Mouse (Mus musculus): ENCODE measurements around the gene Mpnd. TPM values are rescaled to one million over a fixed set of nuclear protein-coding genes. Genes with fewer than 3 reads are reported as not detected.

Mpnd gene
- polyA plus RNA-seq, 1 experiment = 188 TPM

DNA sequence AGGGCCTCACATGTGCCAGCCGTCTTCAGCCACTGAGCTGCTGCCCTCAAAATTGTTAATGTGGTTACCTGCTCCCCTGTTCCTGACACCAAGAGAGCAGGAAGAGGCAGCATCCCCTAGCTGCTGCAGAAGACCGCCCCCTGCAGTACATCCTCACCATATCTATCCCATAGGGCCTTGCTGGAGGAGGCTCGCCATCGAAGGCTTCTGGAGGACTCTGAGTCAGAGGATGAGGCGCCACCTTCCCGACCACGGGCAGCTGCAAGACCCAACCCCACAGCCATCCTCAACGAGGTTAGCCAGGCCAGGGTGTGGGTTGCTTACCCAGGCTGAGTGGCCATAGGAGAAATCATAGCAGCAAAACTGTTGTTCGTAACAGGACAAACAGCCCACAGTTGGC lies 40.5 kb upstream of the Mpnd start:
- no peak overlapping the region for H3K4me3 ChIP-seq (ENCODE audit: control insufficient read depth, insufficient read depth, low read length)
- DNase-seq = no peak
- peaks cover 16% of the 10 kb centered on the region for H3K36me3 ChIP-seq (ENCODE audit: control insufficient read depth, insufficient read depth, low read length)
- H3K4me1 ChIP-seq (replicated peaks; ENCODE audit: control insufficient read depth, insufficient read depth, low read length) = peaks cover 2% of the 10 kb centered on the region
- H3K27me3 ChIP-seq (ENCODE audit: control insufficient read depth, insufficient read depth, low read length) = peaks cover under 1% of the 10 kb centered on the region; the same call in 1 of the 2 replicates
- H3K27ac ChIP-seq (ENCODE audit: control insufficient read depth, insufficient read depth, low read length) = no peak overlapping the region
- 82% methylated on average over 9 of the region's 9 CpGs for whole genome bisulfite sequencing
- TF ChIP-seq POLR2A (IDR thresholded peaks at IDR 0.05; ENCODE audit: control insufficient read depth, extremely low read depth, insufficient read depth, low read length, poor library complexity) = no peak
- no peak for TF ChIP-seq CTCF (IDR thresholded peaks at IDR 0.05; ENCODE audit: borderline replicate concordance, control insufficient read depth, extremely low read depth, insufficient read depth, low read length, poor library complexity)

DNA sequence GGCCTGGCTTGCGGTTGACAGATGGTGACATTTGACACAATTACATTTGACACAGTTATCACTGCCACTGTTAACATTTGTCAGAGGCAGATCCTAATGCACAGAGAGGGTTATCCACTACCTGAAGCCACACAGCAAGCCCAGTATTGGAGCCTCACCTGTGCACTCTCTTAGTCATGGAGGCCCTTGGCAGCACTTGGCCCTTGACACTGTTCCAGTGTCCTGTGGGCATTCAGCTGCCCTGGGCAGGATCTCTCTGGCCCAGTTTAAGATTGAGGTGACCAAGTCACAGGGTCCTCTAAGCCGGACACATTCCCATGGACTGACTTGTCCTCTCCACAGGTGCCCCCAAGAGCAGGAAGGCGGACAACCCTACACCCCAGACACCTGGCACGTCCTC lies 38.3 kb upstream of the Mpnd start:
- Histone ChIP-seq H3K4me3 (ENCODE audit: control insufficient read depth, insufficient read depth, low read length) (no peak overlapping the region), H3K27ac (ENCODE audit: control insufficient read depth, insufficient read depth, low read length) (no peak overlapping the region), H3K36me3 (ENCODE audit: control insufficient read depth, insufficient read depth, low read length) (peaks cover 16% of the 10 kb centered on the region), H3K27me3 (ENCODE audit: control insufficient read depth, insufficient read depth, low read length) (peaks cover 7% of the 10 kb centered on the region; the same call in 1 of the 2 replicates), H3K4me1 (replicated peaks; ENCODE audit: control insufficient read depth, insufficient read depth, low read length) (no peaks in the 10 kb centered on the region)
- no peak for DNase-seq
- no peak for TF ChIP-seq CTCF (IDR thresholded peaks at IDR 0.05; ENCODE audit: borderline replicate concordance, control insufficient read depth, extremely low read depth, insufficient read depth, low read length, poor library complexity)
- 98% methylated on average over 4 of the region's 4 CpGs for WGBS

DNA sequence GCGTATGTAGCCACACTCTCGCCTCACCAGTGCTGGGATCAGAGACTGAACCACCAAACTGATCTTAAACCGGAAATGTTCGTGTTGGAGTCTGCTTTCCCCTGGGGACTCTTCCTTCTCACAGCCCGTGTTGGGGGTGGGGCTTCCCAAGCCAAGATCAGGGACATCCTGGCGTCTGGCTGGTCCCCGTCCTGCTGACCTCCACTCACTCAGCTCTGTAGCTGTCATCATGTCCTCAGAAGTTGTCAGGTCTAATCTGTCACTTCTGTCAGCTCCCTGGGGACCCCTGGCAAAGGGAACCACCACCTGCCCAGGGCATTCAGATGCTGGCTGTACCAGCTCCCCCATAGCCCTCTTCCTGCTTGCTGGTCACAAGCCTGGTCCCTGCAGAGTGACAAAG lies 37.3 kb upstream of the Mpnd start:
- Histone ChIP-seq H3K4me1 (replicated peaks; ENCODE audit: control insufficient read depth, insufficient read depth, low read length) (no peaks in the 10 kb centered on the region), H3K36me3 (ENCODE audit: control insufficient read depth, insufficient read depth, low read length) (peaks cover 16% of the 10 kb centered on the region), H3K4me3 (ENCODE audit: control insufficient read depth, insufficient read depth, low read length) (no peak overlapping the region), H3K27me3 (ENCODE audit: control insufficient read depth, insufficient read depth, low read length) (peaks cover 7% of the 10 kb centered on the region; the same call in 1 of the 2 replicates), H3K27ac (ENCODE audit: control insufficient read depth, insufficient read depth, low read length) (no peak overlapping the region)
- DNase-seq = no peak
- WGBS = 92% methylated on average over 7 of the region's 7 CpGs
- TF ChIP-seq CTCF (IDR thresholded peaks at IDR 0.05; ENCODE audit: borderline replicate concordance, control insufficient read depth, extremely low read depth, insufficient read depth, low read length, poor library complexity) = no peak
- TF ChIP-seq POLR2A (IDR thresholded peaks at IDR 0.05; ENCODE audit: control insufficient read depth, extremely low read depth, insufficient read depth, low read length, poor library complexity) = no peak

DNA sequence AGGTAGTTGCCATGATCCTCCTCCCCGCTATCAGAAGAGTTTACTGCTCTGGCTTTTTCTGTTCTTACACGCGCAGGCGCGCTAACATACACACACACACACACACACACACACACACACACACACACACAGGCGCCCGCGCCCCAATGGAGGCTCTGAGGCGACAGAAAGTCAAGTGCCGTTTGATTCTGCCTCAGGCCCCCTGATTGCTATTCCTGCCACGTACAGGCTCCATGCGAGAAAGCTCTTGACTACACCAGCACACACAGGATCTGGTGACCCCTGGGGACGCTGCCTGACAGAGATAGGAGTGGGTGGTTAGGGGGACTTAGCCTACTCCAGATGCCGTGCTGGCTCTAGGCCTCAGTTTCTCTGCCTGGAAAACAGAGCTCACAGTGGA lies 36.0 kb upstream of the Mpnd start:
- H3K27ac ChIP-seq (ENCODE audit: control insufficient read depth, insufficient read depth, low read length) = no peak overlapping the region
- H3K4me1 ChIP-seq (replicated peaks; ENCODE audit: control insufficient read depth, insufficient read depth, low read length) = no peaks in the 10 kb centered on the region
- no peak overlapping the region for H3K4me3 ChIP-seq (ENCODE audit: control insufficient read depth, insufficient read depth, low read length)
- 63% methylated on average over 14 of the region's 14 CpGs for WGBS
- H3K36me3 ChIP-seq (ENCODE audit: control insufficient read depth, insufficient read depth, low read length) = peaks cover 14% of the 10 kb centered on the region
- H3K27me3 ChIP-seq (ENCODE audit: control insufficient read depth, insufficient read depth, low read length) = peaks cover 7% of the 10 kb centered on the region; the same call in 1 of the 2 replicates
- no peak for DNase-seq
- TF ChIP-seq CTCF (IDR thresholded peaks at IDR 0.05; ENCODE audit: borderline replicate concordance, control insufficient read depth, extremely low read depth, insufficient read depth, low read length, poor library complexity) = no peak
- no peak for TF ChIP-seq POLR2A (IDR thresholded peaks at IDR 0.05; ENCODE audit: control insufficient read depth, extremely low read depth, insufficient read depth, low read length, poor library complexity)

GRCm38 (mm10) chr17:55969966-55970891 lies 35.3 kb upstream of the Mpnd start, which contains the start of gene Shd:
Gene Shd, plus strand, starts transcription at chr17:55970467.
- no peak within 1 kb of the TSS for H3K27ac ChIP-seq (ENCODE audit: control insufficient read depth, insufficient read depth, low read length)
- WGBS = 14% methylated on average over 55 of the region's 55 CpGs

GRCm38 (mm10) chr17:55971453-55971852 lies 34.1 kb upstream of the Mpnd start:
- no peak overlapping the region for H3K27ac ChIP-seq (ENCODE audit: control insufficient read depth, insufficient read depth, low read length)
- DNase-seq = no peak
- H3K4me1 ChIP-seq (replicated peaks; ENCODE audit: control insufficient read depth, insufficient read depth, low read length) = no peaks in the 10 kb centered on the region
- peaks cover 7% of the 10 kb centered on the region for H3K36me3 ChIP-seq (ENCODE audit: control insufficient read depth, insufficient read depth, low read length)
- TF ChIP-seq POLR2A (IDR thresholded peaks at IDR 0.05; ENCODE audit: control insufficient read depth, extremely low read depth, insufficient read depth, low read length, poor library complexity) (no peak), CTCF (IDR thresholded peaks at IDR 0.05; ENCODE audit: borderline replicate concordance, control insufficient read depth, extremely low read depth, insufficient read depth, low read length, poor library complexity) (no peak)
- no peak overlapping the region for H3K4me3 ChIP-seq (ENCODE audit: control insufficient read depth, insufficient read depth, low read length)
- WGBS = 56% methylated on average over 22 of the region's 22 CpGs
- H3K27me3 ChIP-seq (ENCODE audit: control insufficient read depth, insufficient read depth, low read length) = peaks cover 7% of the 10 kb centered on the region; the same call in 1 of the 2 replicates

More at GRCm38 (mm10) chr17:55969966-55970891, 35.3 kb upstream of the Mpnd start, which contains the start of gene Shd:
- no peak within 1 kb of the TSS for H3K4me3 ChIP-seq (ENCODE audit: control insufficient read depth, insufficient read depth, low read length)
- peaks cover 7% of the 10 kb centered on the region for H3K36me3 ChIP-seq (ENCODE audit: control insufficient read depth, insufficient read depth, low read length)
- DNase-seq = no peak
- TF ChIP-seq CTCF (IDR thresholded peaks at IDR 0.05; ENCODE audit: borderline replicate concordance, control insufficient read depth, extremely low read depth, insufficient read depth, low read length, poor library complexity) (no peak), POLR2A (IDR thresholded peaks at IDR 0.05; ENCODE audit: control insufficient read depth, extremely low read depth, insufficient read depth, low read length, poor library complexity) (no peak)
- peaks cover 7% of the 10 kb centered on the region; the same call in 1 of the 2 replicates for H3K27me3 ChIP-seq (ENCODE audit: control insufficient read depth, insufficient read depth, low read length)
- no peaks in the 10 kb centered on the region for H3K4me1 ChIP-seq (replicated peaks; ENCODE audit: control insufficient read depth, insufficient read depth, low read length)

All from thymus, adult 2 months (tissue).